In the genomic region with DNA sequence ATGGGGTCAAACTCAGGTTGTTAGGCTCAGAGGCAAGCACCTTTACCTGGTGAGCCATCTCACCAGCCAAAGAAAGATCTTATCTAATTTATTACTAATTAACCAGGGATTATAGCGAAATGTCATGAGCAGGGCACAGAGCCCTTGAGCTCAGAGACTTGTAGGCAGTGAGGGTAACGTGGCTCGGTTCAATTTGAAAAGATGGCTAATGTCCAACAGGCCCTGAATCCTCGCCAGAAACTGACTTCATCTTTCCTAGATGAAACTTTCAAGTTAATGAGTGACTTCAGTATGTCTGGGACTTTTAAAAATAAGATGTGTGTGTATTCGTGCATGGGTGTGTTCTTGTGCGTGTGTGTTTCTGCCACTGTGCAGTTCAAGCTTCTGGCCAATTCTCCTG, we compare ENCODE assay signal across 11 mouse cellular contexts. TPM values are rescaled to one million over a fixed set of nuclear protein-coding genes. Genes with fewer than 3 reads are reported as not detected.
DNase-seq lines count a peak whose midpoint lies in the region; ATAC-seq lines count a peak whose summit lies in the region.
"Had no signal": no experiment of that assay in that cellular context is flagged by ENCODE, and none has a peak within 500 bp of the region (broad histone marks: within the 10 kb centered on the region; RNA-seq: fewer than 3 reads in every experiment).

No protein-coding gene starts in this region.

- H3K4me1 ChIP-seq in hindbrain, embryonic 14.5 days (replicated peaks; ENCODE audit: control insufficient read depth, insufficient read depth, low read length), result no peaks in the 10 kb centered on the region
- no peaks in the 10 kb centered on the region for H3K4me1 ChIP-seq in hindbrain, embryonic 10.5 days (replicated peaks)
- no peaks in the 10 kb centered on the region for H3K4me1 ChIP-seq in forebrain, embryonic 13.5 days
- H3K4me1 ChIP-seq in heart, embryonic 10.5 days, result peaks cover 12% of the 10 kb centered on the region

- no peak overlapping the region for H3K4me3 ChIP-seq in hindbrain, embryonic 14.5 days (replicated peaks; ENCODE audit: low read length)
- no peak overlapping the region for H3K4me3 ChIP-seq in hindbrain, embryonic 10.5 days
- no peak overlapping the region for H3K4me3 ChIP-seq in forebrain, embryonic 13.5 days
- H3K4me3 ChIP-seq in heart, embryonic 10.5 days, result no peak overlapping the region
- H3K4me3 ChIP-seq: embryonic facial prominence, embryonic 15.5 days had no signal

- H3K9ac ChIP-seq in hindbrain, embryonic 14.5 days, result no peak overlapping the region
- H3K9ac ChIP-seq in forebrain, embryonic 13.5 days, result no peak overlapping the region
- H3K9ac ChIP-seq: embryonic facial prominence, embryonic 15.5 days had no signal

- no peaks in the 10 kb centered on the region for H3K27me3 ChIP-seq in hindbrain, embryonic 14.5 days (ENCODE audit: control insufficient read depth, insufficient read depth, low read length)
- no peaks in the 10 kb centered on the region for H3K27me3 ChIP-seq in hindbrain, embryonic 10.5 days (ENCODE audit: insufficient read depth, poor library complexity, severe bottlenecking)
- H3K27me3 ChIP-seq in forebrain, embryonic 13.5 days, result no peaks in the 10 kb centered on the region
- no peaks in the 10 kb centered on the region for H3K27me3 ChIP-seq in heart, embryonic 10.5 days (ENCODE audit: insufficient read depth, poor library complexity, severe bottlenecking)
- H3K27me3 ChIP-seq: embryonic facial prominence, embryonic 15.5 days had no signal

- ATAC-seq in hindbrain, embryonic 14.5 days (ENCODE audit: low FRiP score), result no peak
- no peak for ATAC-seq in forebrain, embryonic 13.5 days

- no peak overlapping the region for H3K27ac ChIP-seq in hindbrain, embryonic 14.5 days
- H3K27ac ChIP-seq in hindbrain, embryonic 10.5 days, result no peak overlapping the region
- no peak overlapping the region for H3K27ac ChIP-seq in forebrain, embryonic 13.5 days
- no peak overlapping the region for H3K27ac ChIP-seq in heart, embryonic 10.5 days
- H3K27ac ChIP-seq: embryonic facial prominence, embryonic 15.5 days had no signal

- H3K4me2 ChIP-seq in hindbrain, embryonic 14.5 days (replicated peaks), result no peak overlapping the region
- H3K4me2 ChIP-seq in forebrain, embryonic 13.5 days, result no peak overlapping the region
- H3K4me2 ChIP-seq: embryonic facial prominence, embryonic 15.5 days had no signal

- H3K36me3 ChIP-seq in hindbrain, embryonic 14.5 days (replicated peaks; ENCODE audit: control insufficient read depth, insufficient read depth), result no peaks in the 10 kb centered on the region
- no peaks in the 10 kb centered on the region for H3K36me3 ChIP-seq in hindbrain, embryonic 10.5 days
- no peaks in the 10 kb centered on the region for H3K36me3 ChIP-seq in forebrain, embryonic 13.5 days (ENCODE audit: poor library complexity, severe bottlenecking)
- H3K36me3 ChIP-seq in heart, embryonic 10.5 days, result no peaks in the 10 kb centered on the region
- H3K36me3 ChIP-seq: embryonic facial prominence, embryonic 15.5 days had no signal

- WGBS in hindbrain, embryonic 14.5 days, result 79% methylated on average over 6 of the region's 6 CpGs
- WGBS in hindbrain, embryonic 10.5 days, result 89% methylated on average over 6 of the region's 6 CpGs
- 70% methylated on average over 6 of the region's 6 CpGs for WGBS in forebrain, embryonic 13.5 days
- 79% methylated on average over 6 of the region's 6 CpGs for WGBS in heart, embryonic 10.5 days

- H3K9me3 ChIP-seq in hindbrain, embryonic 14.5 days (ENCODE audit: control insufficient read depth, low read length), result no peaks in the 10 kb centered on the region
- no peaks in the 10 kb centered on the region for H3K9me3 ChIP-seq in hindbrain, embryonic 10.5 days
- H3K9me3 ChIP-seq in forebrain, embryonic 13.5 days (replicated peaks), result no peaks in the 10 kb centered on the region
- no peaks in the 10 kb centered on the region for H3K9me3 ChIP-seq in heart, embryonic 10.5 days
- H3K9me3 ChIP-seq: embryonic facial prominence, embryonic 15.5 days had no signal

- DNase-seq in hindbrain, embryonic 14.5 days (ENCODE audit: low spot score), result peak; percentile 31
- no peak for DNase-seq in hindbrain, embryonic 10.5 days (ENCODE audit: low spot score)
- peak; percentile 60 for DNase-seq in NIH3T3 (ENCODE audit: low read depth)
- DNase-seq in fat pad, adult 2 months (ENCODE audit: extremely low read depth, low read depth, low spot score), result peak; percentile 66
- DNase-seq in kidney, postnatal 14 days, result peak; percentile 89
- no peak for DNase-seq in left cerebral cortex, adult 11 months (ENCODE audit: low spot score)
- no peak for DNase-seq in heart, embryonic 10.5 days (ENCODE audit: low spot score)

RNA-seq across cellular contexts. Expression of a gene that starts 8.9 kb away (rescaled TPM):
- polyA plus RNA-seq in hindbrain, embryonic 14.5 days (2014; fragmentation: Nextera tagmentation; extraction: Ambion mirVana), result not detected in 2 replicates
- polyA plus RNA-seq in hindbrain, embryonic 10.5 days (2016; fragmentation: Nextera tagmentation; extraction: Ambion mirVana), result 0.04 TPM in 1 of 2 replicates, not detected in the other
- polyA plus RNA-seq in forebrain, embryonic 13.5 days (2015; fragmentation: Nextera tagmentation; extraction: Ambion mirVana), result 0.18 TPM in 1 of 2 replicates, not detected in the other
- 0.23 and 0.48 TPM in 2 replicates for polyA plus RNA-seq in heart, embryonic 10.5 days (2016; fragmentation: Nextera tagmentation; extraction: Ambion mirVana)
- polyA plus RNA-seq: hindbrain, embryonic 11.5 days; midbrain, postnatal 0 days had no signal

RNA-seq across cellular contexts. Expression of a gene that starts 32.0 kb away (rescaled TPM):
- 79.5 and 97.7 TPM in 2 replicates for polyA plus RNA-seq in hindbrain, embryonic 14.5 days (2014; fragmentation: Nextera tagmentation; extraction: Ambion mirVana)
- polyA plus RNA-seq in hindbrain, embryonic 10.5 days (2016; fragmentation: Nextera tagmentation; extraction: Ambion mirVana), result 29.9 and 36.0 TPM in 2 replicates
- 29.3 and 38.6 TPM in 2 replicates for polyA plus RNA-seq in forebrain, embryonic 13.5 days (2015; fragmentation: Nextera tagmentation; extraction: Ambion mirVana)
- polyA plus RNA-seq in heart, embryonic 10.5 days (2016; fragmentation: Nextera tagmentation; extraction: Ambion mirVana), result 31.3 and 33.1 TPM in 2 replicates

Comparison
In these comparisons a context has a peak if more than half of its experiments do, and no peak if none do; other contexts are left out.
1. DNase-seq: peak in hindbrain, embryonic 14.5 days (single experiment), NIH3T3 (single experiment), fat pad, adult 2 months (single experiment) and kidney, postnatal 14 days (single experiment); none in hindbrain, embryonic 10.5 days (single experiment), left cerebral cortex, adult 11 months (single experiment) and heart, embryonic 10.5 days (single experiment).